Mouse (Mus musculus): ENCODE results near the gene Rbm6. TPM values are rescaled to one million over a fixed set of nuclear protein-coding genes. Genes with fewer than 3 reads are reported as not detected.

The Rbm6 gene
- polyA plus RNA-seq, 1 experiment from 2014 or later, result 17.0 TPM

GRCm38 (mm10) chr9:107770037-107770373, 103.0 kb downstream of the Rbm6 start:
- Histone ChIP-seq H3K4me3 (ENCODE audit: low read depth, low read length) (peak overlapping the region; percentile 96), H3K9me3 (ENCODE audit: low read length) (no peaks in the 10 kb centered on the region), H3K36me3 (replicated peaks; ENCODE audit: insufficient read depth, low read length) (peaks cover 54% of the 10 kb centered on the region), H3K4me2 (ENCODE audit: low read depth, low read length) (peak overlapping the region; percentile 67), H3K27ac (ENCODE audit: low read depth) (peak overlapping the region; percentile 97), H3K9ac (replicated peaks) (peak overlapping the region; percentile 100), H3K4me1 (ENCODE audit: insufficient read depth) (peaks cover 10% of the 10 kb centered on the region), H3K27me3 (ENCODE audit: insufficient read depth, low read length) (no peaks in the 10 kb centered on the region)
- under 1% methylated on average over 9 of the region's 9 CpGs for WGBS (ENCODE audit: insufficient replicate concordance)
- ATAC-seq (no peak), DNase-seq (no peak)
- TF ChIP-seq EP300 (IDR thresholded peaks at IDR 0.05; ENCODE audit: low read depth), result no peak

DNA sequence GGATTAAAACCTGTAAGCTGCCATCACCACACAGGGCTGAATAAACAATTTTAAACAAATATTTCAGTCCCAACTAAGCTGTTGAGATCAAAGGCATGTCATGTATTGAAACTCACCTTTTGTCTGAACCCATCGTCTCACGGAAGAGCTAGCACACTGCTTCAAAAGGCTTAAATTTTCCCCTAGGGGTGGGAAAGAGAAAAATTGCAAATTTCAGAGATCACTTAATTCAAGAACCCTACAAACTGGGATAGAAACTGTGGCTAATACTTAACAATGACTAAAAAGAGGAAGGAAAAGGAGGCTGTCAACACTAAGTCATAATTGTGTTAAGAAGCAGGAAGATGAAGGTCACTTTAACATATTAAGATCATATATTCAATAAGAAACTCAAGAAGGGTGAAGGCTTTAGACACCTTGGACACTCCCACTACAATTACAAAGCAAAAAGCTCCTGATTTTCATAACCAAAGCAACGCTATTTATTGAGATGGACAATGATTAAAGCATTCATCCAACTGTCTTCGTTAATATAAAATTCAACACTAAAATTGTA, 103.5 kb downstream of the Rbm6 start:
- TF ChIP-seq EP300 (IDR thresholded peaks at IDR 0.05; ENCODE audit: low read depth) (no peak), CTCF (IDR thresholded peaks at IDR 0.05; ENCODE audit: low read depth) (0 out of 2 replicates have a peak, but pooled peaks have one; percentile 13)
- no peak for DNase-seq

DNA sequence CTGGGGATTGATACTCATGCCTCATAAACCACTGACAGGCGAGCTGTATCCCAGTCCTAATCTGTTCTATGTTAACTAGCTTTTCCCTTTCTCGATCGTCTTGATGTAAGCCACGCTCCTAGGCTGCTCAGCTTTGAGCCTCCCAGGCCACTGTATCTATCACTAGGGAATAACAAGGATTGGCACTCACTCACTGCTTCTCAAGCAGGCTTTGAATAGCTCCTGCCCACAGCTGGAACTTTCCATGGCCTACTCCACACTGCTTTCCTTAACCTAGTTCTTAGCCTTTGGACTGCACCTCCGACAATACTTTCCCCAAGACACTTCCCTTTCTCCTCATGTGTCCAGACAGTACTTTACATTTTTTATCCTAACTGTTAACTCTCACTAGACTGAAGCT, 104.2 kb downstream of the Rbm6 start:
- H3K36me3 ChIP-seq (replicated peaks; ENCODE audit: insufficient read depth, low read length), result peaks cover 54% of the 10 kb centered on the region
- no peak overlapping the region for H3K27ac ChIP-seq (ENCODE audit: low read depth)
- H3K27me3 ChIP-seq (ENCODE audit: insufficient read depth, low read length), result no peaks in the 10 kb centered on the region
- DNase-seq (no peak), ATAC-seq (no peak)
- H3K4me2 ChIP-seq (ENCODE audit: low read depth, low read length), result peak overlapping the region; percentile 67
- H3K4me1 ChIP-seq (ENCODE audit: insufficient read depth), result peaks cover 10% of the 10 kb centered on the region
- H3K9me3 ChIP-seq (ENCODE audit: low read length), result no peaks in the 10 kb centered on the region
- H3K9ac ChIP-seq (replicated peaks), result no peak overlapping the region
- TF ChIP-seq CTCF (IDR thresholded peaks at IDR 0.05; ENCODE audit: low read depth) (no peak), EP300 (IDR thresholded peaks at IDR 0.05; ENCODE audit: low read depth) (no peak)
- 87% methylated on average over 5 of the region's 5 CpGs for WGBS (ENCODE audit: insufficient replicate concordance)
- peak overlapping the region; percentile 96 for H3K4me3 ChIP-seq (ENCODE audit: low read depth, low read length)

More for the DNA sequence above, 103.5 kb downstream of the Rbm6 start:
- Histone ChIP-seq H3K9me3 (ENCODE audit: low read length) (no peaks in the 10 kb centered on the region), H3K27ac (ENCODE audit: low read depth) (peak overlapping the region; percentile 97), H3K4me1 (ENCODE audit: insufficient read depth) (peaks cover 10% of the 10 kb centered on the region), H3K4me3 (ENCODE audit: low read depth, low read length) (peak overlapping the region; percentile 96), H3K4me2 (ENCODE audit: low read depth, low read length) (peak overlapping the region; percentile 67), H3K27me3 (ENCODE audit: insufficient read depth, low read length) (no peaks in the 10 kb centered on the region), H3K36me3 (replicated peaks; ENCODE audit: insufficient read depth, low read length) (peaks cover 54% of the 10 kb centered on the region), H3K9ac (replicated peaks) (peak overlapping the region; percentile 100)
- 8% methylated on average over 4 of the region's 4 CpGs for WGBS (ENCODE audit: insufficient replicate concordance)
- ATAC-seq, result no peak

GRCm38 (mm10) chr9:107759593-107759992, 113.4 kb downstream of the Rbm6 start:
- Histone ChIP-seq H3K9me3 (ENCODE audit: low read length) (no peaks in the 10 kb centered on the region), H3K4me2 (ENCODE audit: low read depth, low read length) (no peak overlapping the region), H3K4me1 (ENCODE audit: insufficient read depth) (no peaks in the 10 kb centered on the region), H3K4me3 (ENCODE audit: low read depth, low read length) (no peak overlapping the region), H3K27me3 (ENCODE audit: insufficient read depth, low read length) (no peaks in the 10 kb centered on the region), H3K9ac (replicated peaks) (no peak overlapping the region), H3K27ac (ENCODE audit: low read depth) (no peak overlapping the region), H3K36me3 (replicated peaks; ENCODE audit: insufficient read depth, low read length) (peaks cover 92% of the 10 kb centered on the region)
- no peak for DNase-seq
- no peak for ATAC-seq
- TF ChIP-seq CTCF (IDR thresholded peaks at IDR 0.05; ENCODE audit: low read depth) (no peak), EP300 (IDR thresholded peaks at IDR 0.05; ENCODE audit: low read depth) (no peak)
- WGBS (ENCODE audit: insufficient replicate concordance), result 69% methylated on average over 6 of the region's 6 CpGs

- H3K27ac ChIP-seq (ENCODE audit: low read depth), result no peak overlapping the region
- no peak for TF ChIP-seq EP300 (IDR thresholded peaks at IDR 0.05; ENCODE audit: low read depth)
- TF ChIP-seq CTCF (IDR thresholded peaks at IDR 0.05; ENCODE audit: low read depth), result no peak
- 70% methylated on average over 5 of the region's 5 CpGs for WGBS (ENCODE audit: insufficient replicate concordance)
- no peak overlapping the region for H3K4me3 ChIP-seq (ENCODE audit: low read depth, low read length)
- ATAC-seq (no peak), DNase-seq (no peak)
- H3K4me1 ChIP-seq (ENCODE audit: insufficient read depth), result no peaks in the 10 kb centered on the region
- H3K9ac ChIP-seq (replicated peaks), result no peak overlapping the region
- H3K9me3 ChIP-seq (ENCODE audit: low read length), result no peaks in the 10 kb centered on the region
- no peak overlapping the region for H3K4me2 ChIP-seq (ENCODE audit: low read depth, low read length)
- no peaks in the 10 kb centered on the region for H3K27me3 ChIP-seq (ENCODE audit: insufficient read depth, low read length)
- peaks cover 94% of the 10 kb centered on the region for H3K36me3 ChIP-seq (replicated peaks; ENCODE audit: insufficient read depth, low read length)
Observed at GRCm38 (mm10) chr9:107750378-107750777, 122.7 kb downstream of the Rbm6 start.

- WGBS (ENCODE audit: insufficient replicate concordance), result 87% methylated on average over 3 of the region's 3 CpGs
- Histone ChIP-seq H3K27ac (ENCODE audit: low read depth) (no peak overlapping the region), H3K4me2 (ENCODE audit: low read depth, low read length) (no peak overlapping the region), H3K4me1 (ENCODE audit: insufficient read depth) (no peaks in the 10 kb centered on the region), H3K9me3 (ENCODE audit: low read length) (no peaks in the 10 kb centered on the region), H3K9ac (replicated peaks) (no peak overlapping the region), H3K27me3 (ENCODE audit: insufficient read depth, low read length) (no peaks in the 10 kb centered on the region), H3K4me3 (ENCODE audit: low read depth, low read length) (no peak overlapping the region), H3K36me3 (replicated peaks; ENCODE audit: insufficient read depth, low read length) (peaks cover 96% of the 10 kb centered on the region)
- no peak for ATAC-seq
- DNase-seq, result no peak
- no peak for TF ChIP-seq CTCF (IDR thresholded peaks at IDR 0.05; ENCODE audit: low read depth)
- no peak for TF ChIP-seq EP300 (IDR thresholded peaks at IDR 0.05; ENCODE audit: low read depth)
Observed at GRCm38 (mm10) chr9:107748063-107748462, 125.0 kb downstream of the Rbm6 start.

DNA sequence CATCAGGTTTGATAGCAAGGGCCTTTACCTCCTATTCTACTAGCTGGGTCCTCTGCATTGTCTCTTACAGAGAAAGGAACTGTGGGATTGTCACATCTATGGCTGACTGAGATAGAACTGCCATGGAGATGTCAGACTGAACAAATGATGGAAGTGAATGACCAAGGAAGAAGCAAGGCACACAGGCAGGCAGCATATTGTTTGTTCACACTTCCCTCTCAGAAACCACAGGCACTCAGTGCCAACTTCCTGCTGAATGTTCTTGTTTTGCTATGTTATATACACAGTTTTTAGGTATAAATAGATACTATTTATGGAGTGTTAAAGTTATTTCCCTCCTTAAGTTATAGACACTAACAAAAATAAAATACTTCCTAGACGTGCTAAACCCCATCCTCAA, 125.7 kb downstream of the Rbm6 start:
- Histone ChIP-seq H3K27ac (ENCODE audit: low read depth) (no peak overlapping the region), H3K9ac (replicated peaks) (no peak overlapping the region), H3K4me3 (ENCODE audit: low read depth, low read length) (no peak overlapping the region), H3K4me2 (ENCODE audit: low read depth, low read length) (no peak overlapping the region), H3K27me3 (ENCODE audit: insufficient read depth, low read length) (no peaks in the 10 kb centered on the region), H3K9me3 (ENCODE audit: low read length) (no peaks in the 10 kb centered on the region), H3K4me1 (ENCODE audit: insufficient read depth) (no peaks in the 10 kb centered on the region), H3K36me3 (replicated peaks; ENCODE audit: insufficient read depth, low read length) (peaks cover 98% of the 10 kb centered on the region)
- DNase-seq (no peak), ATAC-seq (no peak)
- TF ChIP-seq EP300 (IDR thresholded peaks at IDR 0.05; ENCODE audit: low read depth), result no peak
- no peak for TF ChIP-seq CTCF (IDR thresholded peaks at IDR 0.05; ENCODE audit: low read depth)
- 62% methylated on average over 1 of the region's 1 CpGs for WGBS (ENCODE audit: insufficient replicate concordance)
